Mouse (Mus musculus): ENCODE results near the gene Ubqln3.

- TF ChIP-seq CTCF (IDR thresholded peaks at IDR 0.05; ENCODE audit: extremely low read depth, insufficient read depth, insufficient read length, insufficient replicate concordance) (no peak), POLR2A (IDR thresholded peaks at IDR 0.05; ENCODE audit: low read depth, low read length) (no peak)
Measured at GRCm38 (mm10) chr7:104150456-104150855, 7.4 kb upstream of the Ubqln3 start, which contains the start of gene Ubqlnl.
